9 mouse cellular contexts compared by ENCODE assay signal in genomic region chr6:101266787-101267186, GRCm38 (mm10).
DNase-seq lines count a peak whose midpoint lies in the region; ATAC-seq and TF ChIP-seq lines count a peak whose summit lies in the region.
"Had no signal": no experiment of that assay in that cellular context is flagged by ENCODE, and none has a peak within 500 bp of the region (broad histone marks: within the 10 kb centered on the region; RNA-seq: fewer than 3 reads in every experiment).

No protein-coding gene starts in this region.

- no peak for TF ChIP-seq POLR2A in cerebellum, adult 2 months (IDR thresholded peaks at IDR 0.05; ENCODE audit: borderline replicate concordance, insufficient read depth, low read length)

- H3K4me2 ChIP-seq in intestine, embryonic 15.5 days (replicated peaks): no peak overlapping the region
- H3K4me2 ChIP-seq in midbrain, embryonic 12.5 days (replicated peaks): no peak overlapping the region

- WGBS in cerebellum, adult 2 months: 47% methylated on average over 1 of the region's 1 CpGs
- 20% methylated on average over 1 of the region's 1 CpGs for WGBS in intestine, embryonic 15.5 days
- WGBS in midbrain, embryonic 12.5 days: 21% methylated on average over 1 of the region's 1 CpGs

- H3K9ac ChIP-seq in intestine, embryonic 15.5 days: no peak overlapping the region
- H3K9ac ChIP-seq in midbrain, embryonic 12.5 days (replicated peaks): no peak overlapping the region

- no peak overlapping the region for H3K27ac ChIP-seq in cerebellum, adult 2 months (ENCODE audit: insufficient read depth, low read length)
- H3K27ac ChIP-seq in intestine, embryonic 15.5 days: no peak overlapping the region
- no peak overlapping the region for H3K27ac ChIP-seq in midbrain, embryonic 12.5 days (replicated peaks)

- no peak overlapping the region for H3K4me3 ChIP-seq in cerebellum, adult 2 months (replicated peaks; ENCODE audit: insufficient read depth, low read depth, low read length)
- no peak overlapping the region for H3K4me3 ChIP-seq in intestine, embryonic 15.5 days (replicated peaks)
- H3K4me3 ChIP-seq in midbrain, embryonic 12.5 days: no peak overlapping the region
- H3K4me3 ChIP-seq: megakaryocyte, embryonic 14.5 days had no signal

- intact Hi-C loops in left cerebral cortex, postnatal 10 days (cut with DNase I): loop anchor here (2.0 to 5.0 kb wide), 3 partner anchors 111 to 350 kb away; partner anchors contain the start of gene Pdzrn3

- peak; percentile 27 for ATAC-seq in intestine, embryonic 15.5 days
- peak; percentile 25; the same call in 1 of the 2 replicates for ATAC-seq in midbrain, embryonic 12.5 days (ENCODE audit: low FRiP score, low read depth)

- no peaks in the 10 kb centered on the region for H3K36me3 ChIP-seq in intestine, embryonic 15.5 days
- no peaks in the 10 kb centered on the region for H3K36me3 ChIP-seq in midbrain, embryonic 12.5 days

- H3K4me1 ChIP-seq in cerebellum, adult 2 months (ENCODE audit: control insufficient read depth, insufficient read depth, low read length): no peaks in the 10 kb centered on the region
- peaks cover 40% of the 10 kb centered on the region for H3K4me1 ChIP-seq in intestine, embryonic 15.5 days (replicated peaks)
- peaks cover 41% of the 10 kb centered on the region for H3K4me1 ChIP-seq in midbrain, embryonic 12.5 days
- H3K4me1 ChIP-seq: megakaryocyte, embryonic 14.5 days had no signal

- TF ChIP-seq CTCF in cerebellum, adult 2 months (IDR thresholded peaks at IDR 0.05; ENCODE audit: borderline replicate concordance, insufficient read depth, low read depth, low read length): peak; percentile 39; the same call in 1 of the 2 replicates

- no peaks in the 10 kb centered on the region for H3K9me3 ChIP-seq in intestine, embryonic 15.5 days
- no peaks in the 10 kb centered on the region for H3K9me3 ChIP-seq in midbrain, embryonic 12.5 days
- H3K9me3 ChIP-seq: megakaryocyte, embryonic 14.5 days had no signal

- no peaks in the 10 kb centered on the region for H3K27me3 ChIP-seq in cerebellum, adult 2 months (ENCODE audit: control insufficient read depth, insufficient read depth, low read length)
- no peaks in the 10 kb centered on the region for H3K27me3 ChIP-seq in intestine, embryonic 15.5 days (replicated peaks)
- H3K27me3 ChIP-seq in midbrain, embryonic 12.5 days: peaks cover 46% of the 10 kb centered on the region
- H3K27me3 ChIP-seq: megakaryocyte, embryonic 14.5 days had no signal

- DNase-seq in cerebellum, adult 2 months: peak; percentile 17 to 25
- no peak for DNase-seq in cerebellum, adult 9-11 months
- peak; percentile 86 for DNase-seq in embryo, embryonic 11 days
- peak; percentile 72 for DNase-seq in gastrocnemius, postnatal 25 days
- DNase-seq in left cerebral cortex, postnatal 10 days (ENCODE audit: extremely low spot score in 1 of 2, low spot score in 2 of 2): peak; percentile 63 to 76
- peak; percentile 69 to 80 for DNase-seq in spleen, postnatal 4 days (ENCODE audit: low spot score in 2 of 2)
